Mouse (Mus musculus) embryonic facial prominence, embryonic 14.5 days (tissue): ENCODE data around the gene Gdf11. TPM values are rescaled to one million over a fixed set of nuclear protein-coding genes. Genes with fewer than 3 reads are reported as not detected.

ENCODE experiments used
- ATAC-seq: fragments of 200-750 bp; cut with Nextera tagmentation; 2 replicates; pipeline ENCODE4 v1.8.0; 2017; ENCODE audit warnings: low read depth, moderate number of reproducible peaks, moderate TSS enrichment
- DNase-seq: peaks from one replicate; pipeline ENCODE4 v3.0.0-alpha.2; 2015; ENCODE audit warnings: low spot score
- H3K27ac ChIP-seq: fragments of 300-500 bp; sonication (generic); replicated peaks from 2 replicates; pipeline ENCODE4 v1.5.1; 2014; ENCODE audit warnings: low read depth, mild to moderate bottlenecking, low read length, moderate library complexity
- H3K27me3 ChIP-seq: fragments of 300-500 bp; sonication (generic); replicated peaks from 2 replicates; pipeline ENCODE4 v1.6.1; 2014; ENCODE audit warnings: low read length; ENCODE audit not compliant: control insufficient read depth, insufficient read depth
- H3K36me3 ChIP-seq: fragments of 300-500 bp; sonication (generic); 2 replicates; pipeline ENCODE4 v1.6.1; 2014; ENCODE audit warnings: low read length, mixed read lengths; ENCODE audit not compliant: control insufficient read depth, insufficient read depth
- H3K4me1 ChIP-seq: fragments of 300-500 bp; sonication (generic); 2 replicates; pipeline ENCODE4 v1.6.1; 2014; ENCODE audit warnings: antibody characterized with exemption, low read length; ENCODE audit not compliant: control insufficient read depth, insufficient read depth
- H3K4me2 ChIP-seq: fragments of 300-500 bp; sonication (generic); 2 replicates; pipeline ENCODE4 v1.6.1; 2014; ENCODE audit warnings: low read depth, mild to moderate bottlenecking, low read length, moderate library complexity, mixed read lengths
- H3K4me3 ChIP-seq: fragments of 300-500 bp; sonication (generic); 2 replicates; pipeline ENCODE4 v1.5.1; 2014; ENCODE audit warnings: low read depth, mild to moderate bottlenecking, low read length
- H3K9ac ChIP-seq: fragments of 300-500 bp; sonication (generic); 2 replicates; pipeline ENCODE4 v1.6.1; 2014; ENCODE audit warnings: low read depth, mild to moderate bottlenecking, low read length, moderate library complexity, mixed read lengths
- H3K9me3 ChIP-seq: fragments of 300-500 bp; sonication (generic); 2 replicates; pipeline ENCODE4 v1.6.1; 2016; ENCODE audit warnings: low read length; ENCODE audit not compliant: control insufficient read depth
- WGBS: fragments of 180-500 bp; shearing (Covaris S2); extraction: QIAGEN DNeasy Blood & Tissue Kit; methylation state at CpG from one replicate; pipeline ENCODE4 v1.1.7; 2014; 5-methylcytosine and 5-hydroxymethylcytosine counted together
- polyA plus RNA-seq: library from polyadenylated mRNA; unstranded; fragments of >200 nt; fragmentation: Nextera tagmentation; extraction: Ambion mirVana; gene quantifications from 2 replicates; pipeline ENCODE4 v1.2.1, GENCODE M21; 2014

Gdf11 gene
- 4.7 and 5.0 TPM in 2 replicates for polyA plus RNA-seq

DNA sequence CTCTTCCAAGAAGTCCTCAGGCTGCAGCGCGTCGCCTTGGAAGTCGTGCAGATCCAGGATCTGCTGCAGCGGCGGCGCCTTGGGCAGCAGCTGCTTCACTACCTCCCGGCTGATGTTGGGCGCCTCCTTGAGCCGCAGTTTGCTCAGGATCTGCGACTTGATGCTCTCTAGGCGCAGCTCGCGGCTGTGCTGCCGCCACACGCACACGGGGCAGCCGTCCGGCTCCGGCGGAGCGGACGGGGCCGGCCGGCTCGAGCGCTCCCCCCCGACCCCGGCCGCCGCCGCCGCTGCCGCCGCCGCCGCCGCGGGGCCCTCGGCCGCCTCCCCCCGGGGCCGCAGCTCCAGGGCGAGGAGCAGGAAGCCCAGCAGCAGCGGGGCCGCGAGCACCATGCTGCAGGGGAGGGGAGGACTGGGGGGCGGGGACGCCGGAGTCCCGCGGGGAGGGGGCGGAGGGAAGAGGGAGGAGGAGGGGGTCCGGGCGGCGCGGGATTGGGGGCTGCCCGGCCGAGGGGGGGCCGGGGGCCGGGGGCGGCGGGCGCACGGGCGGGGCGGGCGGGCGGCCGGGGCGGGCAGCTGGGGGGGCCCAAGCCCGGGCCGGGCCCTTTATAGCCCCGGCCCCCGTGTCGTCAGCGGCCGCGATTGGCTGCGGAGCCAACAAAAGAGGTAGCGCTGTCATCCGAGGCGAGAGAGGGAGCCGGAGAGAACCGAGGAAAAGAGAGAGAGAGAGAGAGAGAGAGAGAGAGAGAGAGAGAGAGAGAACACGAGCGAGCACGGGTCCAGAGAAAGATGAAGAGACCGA is at the start of gene Gdf11:
Gene Gdf11, minus strand, starts transcription at position 423 of the 799 bp plus-strand sequence.
- H3K4me3 ChIP-seq, result peak within 1 kb of the TSS; percentile 70
- H3K4me1 ChIP-seq, result peaks cover 34% of the 10 kb centered on the region
- DNase-seq, result peak; percentile 94
- 0 out of 2 replicates have a peak, but pooled peaks cover 6% of the 10 kb centered on the region for H3K27me3 ChIP-seq
- peak within 1 kb of the TSS; percentile 84 for H3K4me2 ChIP-seq
- WGBS, result 0% methylated on average over 38 of the region's 89 CpGs
- no peaks in the 10 kb centered on the region for H3K9me3 ChIP-seq
- peak; percentile 87 for ATAC-seq
- H3K9ac ChIP-seq, result peak within 1 kb of the TSS; percentile 72
- peak within 1 kb of the TSS; percentile 90 for H3K27ac ChIP-seq
- peaks cover 13% of the 10 kb centered on the region for H3K36me3 ChIP-seq

DNA sequence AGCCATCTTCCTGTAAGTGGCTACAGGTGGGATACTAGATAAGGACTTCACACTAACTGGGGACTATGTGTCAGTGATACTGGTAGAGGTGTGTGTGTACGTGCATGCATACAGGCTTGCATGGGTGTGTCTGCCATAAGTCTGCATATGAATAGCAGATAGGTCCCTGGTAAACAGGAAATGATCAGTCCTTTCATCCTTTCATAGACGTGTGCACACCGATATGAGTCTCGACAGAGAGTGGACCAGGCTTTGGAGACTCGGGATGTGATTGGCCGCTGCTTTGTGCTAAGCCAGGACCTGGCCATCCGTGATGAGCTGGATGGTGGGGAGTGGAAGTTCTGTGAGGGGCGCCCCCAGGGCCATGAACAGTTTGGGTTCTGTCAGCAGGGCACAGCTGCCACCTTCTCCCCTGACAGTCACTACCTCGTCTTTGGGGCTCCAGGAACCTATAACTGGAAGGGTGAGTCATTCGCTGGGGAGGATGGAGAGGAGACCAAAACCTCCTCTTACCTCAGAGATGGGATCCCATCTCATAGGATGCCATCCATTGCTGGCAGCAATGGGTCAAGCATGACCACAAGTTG is 49.0 kb upstream of the Gdf11 start:
- ATAC-seq, result no peak
- no peaks in the 10 kb centered on the region; the same call in 1 of the 2 replicates for H3K27me3 ChIP-seq
- no peaks in the 10 kb centered on the region for H3K4me1 ChIP-seq
- no peaks in the 10 kb centered on the region for H3K36me3 ChIP-seq
- H3K4me3 ChIP-seq, result no peak overlapping the region
- no peak for DNase-seq
- no peaks in the 10 kb centered on the region for H3K9me3 ChIP-seq
- no peak overlapping the region for H3K4me2 ChIP-seq
- no peak overlapping the region for H3K27ac ChIP-seq
- H3K9ac ChIP-seq, result no peak overlapping the region
- WGBS, result 76% methylated on average over 10 of the region's 10 CpGs

DNA sequence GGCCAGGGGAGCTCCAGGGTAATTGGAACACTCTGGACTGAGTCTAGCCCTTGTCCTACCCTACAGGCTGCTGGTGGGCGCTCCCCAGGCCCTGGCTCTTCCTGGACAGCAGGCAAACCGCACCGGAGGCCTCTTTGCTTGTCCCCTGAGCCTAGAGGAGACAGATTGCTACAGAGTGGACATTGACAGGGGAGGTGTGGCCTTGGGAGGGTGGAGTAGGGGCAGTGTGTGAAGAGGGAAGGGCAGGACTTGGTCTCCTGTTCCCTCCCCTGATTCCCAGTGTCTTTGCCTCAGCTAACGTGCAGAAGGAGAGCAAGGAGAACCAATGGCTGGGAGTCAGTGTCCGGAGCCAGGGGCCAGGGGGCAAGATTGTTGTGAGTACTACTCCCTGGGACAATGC is 47.5 kb upstream of the Gdf11 start:
- Histone ChIP-seq H3K4me2 (no peak overlapping the region), H3K4me1 (peaks cover 1% of the 10 kb centered on the region; the same call in 1 of the 2 replicates), H3K9me3 (no peaks in the 10 kb centered on the region), H3K36me3 (no peaks in the 10 kb centered on the region), H3K9ac (no peak overlapping the region), H3K27me3 (peaks cover 14% of the 10 kb centered on the region), H3K4me3 (no peak overlapping the region), H3K27ac (no peak overlapping the region)
- ATAC-seq, result no peak; the same call in 1 of the 2 replicates
- DNase-seq, result no peak
- 62% methylated on average over 5 of the region's 5 CpGs for WGBS

DNA sequence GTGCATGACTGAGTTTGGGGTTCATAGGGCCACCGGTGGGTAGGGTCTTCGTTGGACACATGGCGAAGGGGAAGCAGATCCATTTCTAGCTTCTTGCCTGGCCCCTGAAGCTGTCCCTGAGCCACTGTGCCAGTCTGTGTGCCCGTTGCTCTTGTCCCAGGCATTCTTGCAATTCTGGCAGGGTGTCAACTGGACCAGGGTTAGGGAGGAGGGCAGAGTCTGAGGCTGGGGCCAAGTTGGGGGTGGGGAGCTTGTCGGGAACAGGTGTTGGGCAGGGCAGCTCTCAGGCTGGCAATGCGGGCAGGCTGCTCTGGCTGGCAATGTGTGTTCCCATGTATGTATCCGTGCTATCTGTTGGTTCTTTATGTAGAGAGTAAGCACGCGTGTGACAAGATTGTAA is 46.9 kb upstream of the Gdf11 start:
- H3K9me3 ChIP-seq, result no peaks in the 10 kb centered on the region
- no peaks in the 10 kb centered on the region for H3K36me3 ChIP-seq
- peaks cover 19% of the 10 kb centered on the region for H3K27me3 ChIP-seq
- no peak overlapping the region for H3K9ac ChIP-seq
- no peak for DNase-seq
- ATAC-seq, result no peak
- 81% methylated on average over 9 of the region's 9 CpGs for WGBS
- no peak overlapping the region for H3K4me2 ChIP-seq
- H3K4me3 ChIP-seq, result no peak overlapping the region
- H3K4me1 ChIP-seq, result peaks cover 3% of the 10 kb centered on the region; the same call in 1 of the 2 replicates
- H3K27ac ChIP-seq, result no peak overlapping the region

DNA sequence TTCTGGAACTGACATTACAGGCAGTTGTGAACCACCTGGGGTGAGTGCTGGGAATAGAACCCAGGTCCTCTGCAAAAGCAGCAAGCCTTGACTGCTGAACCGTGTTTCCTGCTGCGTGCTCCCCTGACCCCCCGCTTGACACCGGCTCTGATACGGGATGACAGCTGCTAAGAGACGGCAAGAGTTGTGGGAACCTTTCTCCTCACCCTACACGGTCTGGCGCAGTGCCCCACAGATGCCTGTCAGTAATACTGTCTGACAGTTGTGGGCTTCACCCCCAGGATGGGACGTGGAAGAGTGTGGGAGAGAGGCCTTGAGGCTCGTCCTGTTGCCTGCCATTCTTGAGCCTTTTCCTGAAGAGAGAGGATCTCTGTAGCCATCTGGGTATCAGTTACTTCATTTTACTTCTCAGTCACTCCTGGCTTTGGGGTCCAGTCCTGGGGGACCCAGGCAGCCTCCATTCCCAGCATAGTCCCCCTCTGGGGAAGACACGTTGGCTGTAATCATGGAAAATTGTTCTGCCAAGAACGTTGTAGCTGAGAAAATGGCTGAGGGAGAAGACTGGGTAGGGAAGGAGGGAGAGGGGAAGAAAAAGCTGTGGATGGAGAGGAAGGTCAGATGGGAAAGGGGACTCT is 46.4 kb upstream of the Gdf11 start:
- H3K27me3 ChIP-seq, result peaks cover 25% of the 10 kb centered on the region
- H3K4me1 ChIP-seq, result peaks cover 3% of the 10 kb centered on the region; the same call in 1 of the 2 replicates
- no peaks in the 10 kb centered on the region for H3K36me3 ChIP-seq
- ATAC-seq (peak; percentile 38; the same call in 1 of the 2 replicates), DNase-seq (peak; percentile 55)
- WGBS, result 65% methylated on average over 12 of the region's 12 CpGs
- no peak overlapping the region for H3K4me2 ChIP-seq
- no peak overlapping the region for H3K27ac ChIP-seq
- H3K9me3 ChIP-seq, result no peaks in the 10 kb centered on the region
- no peak overlapping the region for H3K9ac ChIP-seq
- no peak overlapping the region for H3K4me3 ChIP-seq

DNA sequence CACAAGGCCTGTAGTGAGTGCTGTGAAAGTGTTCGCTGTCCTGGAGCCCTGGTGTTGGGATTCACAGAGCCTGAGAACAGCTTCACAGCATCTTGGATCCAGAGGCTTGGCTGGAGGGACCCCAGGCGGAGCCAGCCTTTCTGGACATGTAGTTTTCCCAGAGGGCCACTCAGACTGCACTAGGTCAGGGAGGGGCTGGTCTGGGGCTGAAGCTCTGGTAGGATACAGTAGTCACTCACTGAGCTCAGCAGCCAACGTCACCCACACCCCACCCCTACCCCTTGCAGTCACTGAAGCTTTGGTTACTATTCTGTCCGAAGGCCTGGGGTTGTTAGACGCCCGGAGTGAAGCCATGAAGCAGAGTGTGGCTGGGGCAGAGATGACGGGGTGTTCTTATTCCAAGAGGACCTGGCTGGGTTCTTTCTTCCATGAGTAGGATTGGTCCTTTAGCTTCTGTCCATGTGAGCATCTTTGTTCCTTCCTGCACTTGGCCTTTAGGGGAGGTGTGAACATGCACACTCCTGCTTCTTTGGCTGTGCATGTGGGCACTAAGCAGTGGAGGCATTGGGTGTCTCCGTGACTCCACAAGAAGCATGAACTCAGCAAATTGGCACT is 44.4 kb upstream of the Gdf11 start:
- 72% methylated on average over 8 of the region's 8 CpGs for WGBS
- Histone ChIP-seq H3K27ac (no peak overlapping the region), H3K9me3 (no peaks in the 10 kb centered on the region), H3K4me1 (peaks cover 3% of the 10 kb centered on the region; the same call in 1 of the 2 replicates), H3K27me3 (peaks cover 31% of the 10 kb centered on the region), H3K36me3 (no peaks in the 10 kb centered on the region), H3K4me3 (no peak overlapping the region), H3K4me2 (no peak overlapping the region), H3K9ac (no peak overlapping the region)
- ATAC-seq (no peak), DNase-seq (no peak)

DNA sequence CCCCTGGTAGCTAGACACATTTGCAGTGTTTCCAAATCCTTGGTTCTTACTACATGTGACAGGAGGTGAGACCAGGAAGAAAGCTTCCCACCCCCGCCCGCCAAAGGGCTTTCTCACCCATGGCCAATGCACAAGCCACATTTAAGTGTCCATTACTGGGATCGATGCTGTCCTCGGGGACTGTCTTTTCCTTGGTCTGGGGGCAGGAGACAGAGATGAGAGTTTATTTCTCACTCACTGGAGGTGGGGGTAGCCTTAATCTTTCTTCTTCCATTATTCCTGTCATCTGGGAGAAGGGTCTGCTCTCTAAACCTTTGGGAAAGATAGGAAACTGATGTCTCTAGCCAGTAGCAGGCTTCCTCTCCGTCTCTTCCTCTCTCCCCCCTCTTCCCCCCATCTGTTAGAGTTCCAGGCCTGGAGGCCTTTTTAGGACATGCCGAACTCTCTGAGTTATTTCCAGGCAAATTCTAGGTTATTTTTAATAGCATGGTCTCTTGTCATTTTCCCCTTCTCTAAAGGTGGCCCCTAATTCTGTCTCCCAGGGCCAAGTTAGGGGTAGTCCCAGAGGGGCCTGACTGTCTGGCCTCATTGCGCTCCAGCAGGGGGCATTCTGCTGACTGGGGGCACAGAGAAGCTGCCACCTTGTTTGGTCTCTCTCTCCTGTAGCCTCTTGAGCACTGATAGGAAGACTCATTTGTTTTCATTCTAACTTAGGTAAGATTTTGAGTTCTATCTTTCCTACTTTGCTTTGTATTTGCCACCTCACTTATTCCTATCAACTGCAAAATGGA is 43.7 kb upstream of the Gdf11 start:
- no peak overlapping the region for H3K9ac ChIP-seq
- DNase-seq (no peak), ATAC-seq (no peak)
- 60% methylated on average over 7 of the region's 7 CpGs for WGBS
- H3K9me3 ChIP-seq, result no peaks in the 10 kb centered on the region
- peaks cover 3% of the 10 kb centered on the region; the same call in 1 of the 2 replicates for H3K4me1 ChIP-seq
- H3K27me3 ChIP-seq, result peaks cover 31% of the 10 kb centered on the region
- peak overlapping the region; percentile 44; the same call in 1 of the 2 replicates for H3K4me3 ChIP-seq
- no peak overlapping the region for H3K27ac ChIP-seq
- peak overlapping the region; percentile 79; the same call in 1 of the 2 replicates for H3K4me2 ChIP-seq
- H3K36me3 ChIP-seq, result no peaks in the 10 kb centered on the region
